Mouse (Mus musculus) kidney, adult 9 months (tissue): ENCODE measurements at regions not wholly inside any gene's neighbourhood (a gene's known extent, or its start where the extent isn't known, plus 50 kb on each side); places are given as distances from the start of the nearest gene placed in this dataset.
A peak's percentile ranks its signal among the peaks of the same experiment; 100 is the strongest.

ENCODE experiments used
- DNase-seq: peaks from one replicate; pipeline ENCODE4 v3.0.0; 2022

DNA sequence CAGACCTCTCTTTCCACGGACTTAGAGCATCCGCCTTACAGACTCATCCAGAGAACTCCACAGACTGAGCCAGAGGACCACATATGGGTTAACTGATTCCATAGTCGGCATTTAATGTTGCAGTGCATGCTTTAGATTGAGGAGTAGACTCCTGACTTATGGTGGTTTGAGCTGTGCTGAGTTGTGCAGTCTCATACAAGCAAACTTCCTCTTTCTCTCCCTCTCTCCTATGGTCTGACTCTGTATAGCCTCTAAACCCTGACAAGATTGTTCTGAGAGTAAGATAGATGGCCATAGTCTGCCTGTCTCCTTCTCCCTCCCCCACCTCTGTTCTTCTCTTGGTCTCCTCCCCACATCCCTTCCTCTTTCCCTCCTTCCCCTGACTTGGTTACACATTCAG is 616.0 kb downstream of the Ryr2 start:
- DNase-seq = no peak

DNA sequence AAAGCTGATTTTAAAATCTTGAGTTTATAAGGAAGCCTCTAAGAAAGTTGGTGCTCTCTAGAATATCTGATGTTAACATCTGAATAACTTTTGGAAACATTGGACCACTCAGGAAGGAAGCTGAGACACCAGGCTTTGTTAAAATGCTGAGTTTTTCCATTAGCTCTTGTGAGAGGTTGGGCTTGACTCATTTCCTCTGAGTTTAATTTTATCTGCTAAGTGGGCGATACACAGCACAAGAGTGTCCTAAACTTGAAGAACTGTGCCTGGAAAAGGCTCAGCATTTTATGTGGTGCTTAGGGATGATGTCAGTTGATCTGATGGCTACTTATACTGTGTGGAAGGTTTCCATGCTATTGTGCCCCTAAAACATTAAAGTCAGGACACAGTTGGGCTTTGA is 623.6 kb downstream of the Ryr2 start:
- peak; percentile 5 for DNase-seq

DNA sequence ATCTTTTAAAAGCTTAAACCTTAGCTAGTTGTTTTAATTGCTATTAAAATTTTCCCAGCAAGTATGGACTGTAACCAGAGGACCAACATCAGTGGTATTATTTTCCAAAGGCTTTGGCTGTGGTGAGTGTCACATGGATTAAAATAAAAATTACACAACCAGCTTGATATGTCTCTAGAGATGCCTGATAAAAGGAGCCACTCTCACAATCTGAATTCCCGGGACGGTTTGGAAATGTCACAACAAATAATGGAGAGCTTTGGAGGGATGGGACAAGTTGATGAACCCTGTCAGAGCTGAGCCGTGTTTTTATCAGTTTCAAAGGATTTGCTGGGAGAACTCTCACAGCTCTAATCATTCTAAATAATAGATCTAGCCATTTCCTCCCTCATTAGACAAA is 624.0 kb downstream of the Ryr2 start:
- DNase-seq = peak; percentile 2

DNA sequence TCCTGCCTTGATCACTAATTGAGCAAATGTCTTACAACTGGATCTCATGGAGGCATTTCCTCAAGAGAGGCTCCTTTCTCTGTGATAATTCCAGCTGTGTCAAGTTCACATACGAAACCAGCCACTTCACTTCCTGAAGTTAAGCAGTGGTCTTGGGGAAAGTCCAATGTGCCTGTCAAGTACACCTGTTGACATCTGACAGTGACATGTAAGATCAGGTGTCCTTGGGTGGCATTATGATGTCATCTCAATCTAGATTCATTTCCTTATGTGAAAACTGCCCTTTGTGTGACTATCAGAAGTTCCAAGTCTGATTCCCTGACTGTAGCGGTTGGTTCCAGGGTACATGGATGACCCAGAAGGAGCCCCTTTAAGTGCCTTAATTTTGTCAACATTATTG is 646.5 kb downstream of the Ryr2 start:
- no peak for DNase-seq

DNA sequence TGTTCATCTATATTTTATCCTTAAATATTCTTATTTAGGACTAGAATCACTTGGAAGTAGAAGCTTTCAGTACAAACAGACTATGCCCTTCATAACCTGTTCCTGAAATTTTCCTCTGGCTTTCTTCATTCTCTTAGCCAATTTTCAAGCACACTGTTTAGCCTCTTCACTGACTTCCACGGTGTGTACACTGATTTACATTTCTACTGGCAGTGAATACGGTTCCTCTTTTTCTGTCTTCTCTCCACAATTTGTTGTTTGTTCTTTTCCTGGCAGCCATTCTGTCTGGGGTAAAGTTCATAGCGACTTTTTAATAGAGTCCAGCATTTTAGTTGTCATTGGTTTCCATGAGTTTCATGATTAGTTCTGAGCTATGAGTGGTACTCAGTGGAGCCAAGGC is 651.6 kb downstream of the Ryr2 start:
- DNase-seq = no peak

DNA sequence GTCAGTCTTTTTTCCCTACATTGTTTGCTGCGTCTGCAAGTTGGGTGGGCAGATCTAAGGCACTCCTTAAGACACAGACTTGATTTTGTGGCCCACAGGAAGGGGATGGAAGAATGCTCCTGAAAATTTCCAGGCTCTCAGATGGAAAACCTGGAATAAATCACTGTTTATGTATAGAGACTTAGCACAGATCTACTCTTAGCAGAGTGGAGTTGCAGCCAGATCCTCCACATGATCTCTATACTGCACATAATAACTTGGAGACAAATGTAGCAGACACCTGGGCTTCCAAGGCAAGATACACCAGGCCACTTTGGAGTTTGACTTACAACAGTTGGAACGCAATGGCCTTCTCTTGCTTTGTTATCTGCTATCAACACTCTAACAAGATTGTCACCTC is 654.3 kb downstream of the Ryr2 start:
- no peak for DNase-seq

DNA sequence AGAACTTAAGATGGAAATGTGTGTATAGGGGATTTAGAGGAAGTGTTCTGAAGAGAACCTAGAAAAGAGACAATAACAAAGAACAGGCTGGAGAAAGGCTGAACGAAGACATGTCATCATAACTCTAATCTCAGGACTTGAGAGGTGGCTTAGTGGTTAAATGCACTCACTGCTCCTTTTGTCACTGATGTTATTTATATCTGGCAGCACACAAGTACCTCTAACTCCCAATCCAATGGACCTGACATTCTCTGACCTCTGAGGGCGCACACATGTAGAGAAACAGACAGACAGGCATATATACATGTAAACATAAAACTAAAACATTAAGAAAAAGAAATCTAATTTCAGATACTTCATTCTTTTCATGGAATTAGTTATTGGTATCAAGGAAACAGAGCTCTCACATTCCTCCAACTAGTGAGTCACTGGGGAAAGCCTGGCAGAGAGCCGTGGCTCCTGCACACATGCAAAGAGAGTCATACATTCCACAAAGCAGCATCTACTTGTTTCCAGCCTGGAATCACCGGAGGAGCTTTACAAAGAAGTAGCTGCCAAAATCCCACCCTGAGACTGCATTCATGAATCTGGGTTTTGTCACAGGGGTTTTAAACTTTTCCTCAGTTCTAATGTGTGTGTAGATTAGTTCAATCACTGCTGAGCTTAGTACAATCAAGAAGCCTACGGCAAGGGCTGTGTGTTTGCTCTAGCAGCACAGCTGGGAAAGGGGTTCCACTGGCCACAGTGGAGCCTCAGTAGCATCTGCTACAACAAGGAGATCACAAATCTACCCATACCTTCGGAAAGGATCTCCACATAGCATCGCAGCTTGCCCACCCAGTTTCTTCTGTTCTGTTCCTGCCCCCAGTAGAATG is 674.0 kb downstream of the Ryr2 start:
- no peak for DNase-seq

DNA sequence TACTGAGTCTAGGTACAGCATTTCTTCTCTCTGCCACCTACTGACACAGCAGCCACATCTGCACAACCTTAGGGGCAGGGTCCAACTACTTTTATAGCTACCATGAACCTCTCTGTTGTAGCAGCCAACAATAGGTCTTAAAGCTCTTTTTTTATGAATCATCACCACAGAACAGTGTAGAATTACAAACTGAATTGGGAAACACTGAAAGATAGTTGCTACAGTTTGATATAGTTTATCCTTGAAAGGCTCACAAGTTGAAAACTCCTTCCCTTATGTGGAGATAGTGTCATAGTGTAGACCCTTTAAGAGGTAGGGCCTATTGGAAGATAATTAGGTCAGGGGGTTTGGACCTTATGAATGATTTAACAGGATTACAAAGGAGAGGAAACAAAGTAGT is 679.9 kb downstream of the Ryr2 start:
- DNase-seq = no peak

DNA sequence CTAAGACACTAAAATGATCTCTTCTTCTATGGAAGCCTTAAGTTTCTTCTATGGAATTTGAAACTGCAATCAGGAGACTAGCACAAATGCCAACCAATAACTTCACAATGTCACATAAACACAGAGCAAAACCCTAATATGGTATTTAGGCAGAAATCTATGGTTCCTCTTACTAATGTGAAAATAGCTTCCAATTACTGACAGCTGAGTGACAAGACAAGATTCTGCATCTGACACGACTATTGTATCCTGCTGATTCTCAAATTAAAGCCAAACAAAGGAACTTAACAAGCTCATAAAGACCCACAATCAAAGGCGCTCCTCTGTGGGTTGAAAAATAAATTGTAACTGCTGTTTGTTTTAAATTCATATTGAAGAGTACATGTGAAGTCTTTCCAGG is 714.7 kb downstream of the Ryr2 start:
- no peak for DNase-seq

DNA sequence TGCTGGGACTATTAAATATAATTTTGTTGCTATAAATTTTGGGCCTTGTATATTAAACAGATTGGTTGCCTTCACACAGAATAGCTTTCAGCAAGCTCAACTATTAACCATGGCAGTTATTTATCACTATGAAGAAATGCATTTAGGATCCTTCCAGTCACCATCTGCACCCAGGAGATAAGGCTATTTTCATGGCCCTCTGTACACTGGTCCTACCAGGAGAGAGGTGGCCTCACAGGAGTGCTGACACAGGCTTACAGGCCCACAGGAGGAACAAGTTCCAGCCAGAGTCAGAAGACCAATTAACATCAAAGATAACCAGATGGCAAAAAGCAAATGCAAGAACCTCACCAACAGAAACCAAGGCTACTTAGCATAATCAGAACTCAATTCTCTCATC is 731.3 kb downstream of the Ryr2 start:
- no peak for DNase-seq

DNA sequence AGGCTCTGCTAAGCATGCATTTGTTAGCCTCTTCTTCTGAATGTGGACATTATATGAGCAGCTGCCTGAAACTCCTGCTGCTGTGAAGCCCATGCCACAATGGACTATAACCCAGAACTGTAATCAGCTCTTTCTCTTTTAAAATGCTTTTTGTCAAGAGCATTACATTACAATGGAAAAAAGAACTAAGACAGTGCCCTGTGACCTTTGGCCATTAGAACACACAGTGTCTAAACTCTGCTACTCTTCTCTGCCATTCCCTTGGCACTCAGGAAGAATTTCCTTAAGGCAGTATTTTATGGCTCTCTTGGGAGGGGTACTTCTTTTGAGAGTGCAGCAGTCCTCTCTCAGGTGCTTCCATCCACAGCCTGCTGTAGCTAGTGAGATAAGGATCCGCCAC is 737.3 kb downstream of the Ryr2 start:
- DNase-seq = no peak

DNA sequence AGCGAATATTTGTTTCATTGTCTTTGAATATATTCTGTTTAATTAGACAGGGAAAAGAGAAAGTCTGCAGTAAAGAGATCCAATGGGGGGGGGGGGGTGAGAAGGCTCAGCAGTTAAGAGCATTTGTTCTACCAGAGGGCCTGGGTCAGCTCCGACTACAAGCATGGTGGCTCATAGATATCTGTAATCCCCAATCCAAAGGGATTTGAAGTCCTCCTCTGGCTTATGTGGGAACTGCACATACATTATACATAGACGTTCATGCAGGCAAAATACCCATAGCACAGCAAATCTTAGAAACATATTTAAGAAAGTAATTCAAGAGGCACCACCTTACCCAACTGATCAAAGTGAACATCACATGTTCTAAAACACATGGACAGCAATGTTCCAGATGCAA is 743.9 kb downstream of the Ryr2 start:
- DNase-seq = no peak

DNA sequence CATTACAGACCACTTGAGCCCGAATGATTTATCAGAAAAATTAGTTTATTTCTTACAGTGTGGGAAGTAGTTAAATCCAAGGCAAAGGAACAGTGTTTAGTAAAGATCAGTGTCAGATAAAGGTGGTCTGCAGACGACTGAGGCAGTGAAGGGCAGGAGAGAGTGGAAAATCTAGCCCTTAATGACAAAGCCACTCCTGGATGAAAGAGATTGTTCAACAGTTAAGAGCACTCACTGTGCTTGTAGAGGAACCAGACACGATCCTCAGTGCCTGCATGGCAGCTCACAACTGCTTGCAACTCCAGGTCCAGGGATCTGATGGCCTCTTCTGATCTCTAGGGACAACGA is 758.3 kb downstream of the Ryr2 start:
- no peak for DNase-seq

DNA sequence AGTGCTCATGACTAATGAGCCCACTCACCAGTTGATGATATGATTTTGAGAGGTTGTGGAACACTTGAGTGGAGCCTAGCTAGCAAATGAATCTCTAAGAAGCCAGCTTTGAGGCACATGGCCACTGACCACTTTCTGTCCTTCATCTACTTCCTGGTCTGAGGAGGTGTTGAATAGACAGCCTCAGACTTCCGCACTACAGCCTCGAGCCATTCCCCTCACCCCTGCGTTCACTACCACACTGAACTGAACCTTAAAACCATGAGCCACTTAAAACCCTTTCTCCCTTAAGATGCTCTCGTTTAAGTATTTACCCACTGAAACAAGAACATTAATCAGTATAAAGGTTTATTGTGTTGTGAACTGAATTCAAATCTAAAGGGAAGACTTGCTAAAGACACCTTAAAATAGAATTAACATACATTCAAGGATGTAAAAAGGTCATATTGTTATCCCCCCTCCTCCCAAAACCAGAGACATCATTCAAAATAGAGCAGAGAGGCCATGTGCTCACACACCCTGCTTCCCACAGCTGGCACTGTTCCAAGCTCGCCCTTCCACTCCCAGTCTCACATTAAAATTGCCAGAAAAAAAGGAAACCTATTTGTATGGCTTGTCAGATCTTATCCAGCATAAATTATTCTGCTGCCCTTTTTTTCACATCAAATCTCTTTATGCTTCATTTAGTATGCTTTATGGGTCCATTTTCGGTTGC is 758.8 kb downstream of the Ryr2 start:
- DNase-seq = no peak

DNA sequence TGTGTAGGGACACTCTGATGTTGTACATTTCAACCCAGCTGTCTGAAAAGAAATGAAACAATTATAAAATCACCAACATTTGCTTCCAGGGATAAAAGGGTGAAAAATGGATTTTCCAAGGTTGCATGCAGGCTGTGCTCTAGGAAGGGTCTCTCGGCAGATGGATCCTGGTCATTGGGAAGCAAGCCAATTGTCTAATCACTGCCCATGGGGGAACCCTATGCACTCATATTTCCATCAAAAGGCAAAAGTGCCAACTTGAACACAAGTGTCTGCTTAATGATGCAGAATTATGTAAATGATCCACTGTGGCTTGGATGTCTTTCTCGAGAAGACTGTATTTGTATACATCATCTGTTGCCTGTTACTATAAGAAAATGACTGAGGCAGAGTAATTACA is 762.2 kb downstream of the Ryr2 start:
- DNase-seq = no peak

DNA sequence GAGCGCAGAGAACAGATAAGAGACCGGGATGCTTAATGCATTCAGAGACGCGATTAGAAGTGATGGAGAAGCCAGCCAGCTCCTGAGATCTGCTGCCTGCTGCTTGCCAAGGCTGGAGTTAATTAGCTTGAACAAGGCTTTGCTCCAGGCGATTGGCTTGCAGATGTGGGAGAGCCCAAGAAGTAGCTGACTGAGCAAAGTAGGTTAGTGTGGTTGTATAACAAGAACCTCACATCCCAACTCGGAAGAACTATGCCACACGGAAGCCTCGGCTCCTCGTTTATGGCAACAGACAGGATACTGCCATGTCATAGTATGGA is 768.5 kb downstream of the Ryr2 start:
- no peak for DNase-seq

DNA sequence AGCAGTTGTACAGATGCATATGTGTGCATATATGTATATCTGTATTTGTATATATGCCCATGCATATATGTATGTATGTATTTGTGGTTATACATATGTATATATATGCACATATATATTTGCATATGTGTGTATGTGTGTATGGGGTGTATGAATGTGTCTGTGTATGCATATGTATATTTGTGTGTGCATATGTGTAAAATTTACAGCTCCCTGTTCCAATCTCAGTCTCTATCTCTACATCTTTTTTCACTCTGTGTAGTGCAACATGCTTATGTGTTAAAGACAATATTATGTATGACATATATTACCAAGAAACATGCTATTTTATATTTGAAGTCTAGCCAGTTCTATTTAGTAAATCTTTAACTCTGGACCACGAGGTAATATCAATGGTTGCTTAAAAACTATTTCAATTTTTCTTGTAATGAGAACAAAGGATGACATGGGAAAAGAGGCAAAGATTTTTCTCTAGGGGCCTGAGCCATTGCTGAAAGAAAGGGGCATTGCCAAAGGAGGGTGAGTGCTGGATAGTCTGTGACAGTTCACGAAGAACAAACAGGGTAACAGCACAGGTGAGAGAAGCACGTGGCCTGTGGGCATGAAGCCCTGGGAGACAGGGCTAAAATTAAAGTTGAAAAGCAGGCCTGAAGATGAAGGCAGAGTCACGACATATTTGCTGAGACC is 769.0 kb downstream of the Ryr2 start:
- no peak for DNase-seq

DNA sequence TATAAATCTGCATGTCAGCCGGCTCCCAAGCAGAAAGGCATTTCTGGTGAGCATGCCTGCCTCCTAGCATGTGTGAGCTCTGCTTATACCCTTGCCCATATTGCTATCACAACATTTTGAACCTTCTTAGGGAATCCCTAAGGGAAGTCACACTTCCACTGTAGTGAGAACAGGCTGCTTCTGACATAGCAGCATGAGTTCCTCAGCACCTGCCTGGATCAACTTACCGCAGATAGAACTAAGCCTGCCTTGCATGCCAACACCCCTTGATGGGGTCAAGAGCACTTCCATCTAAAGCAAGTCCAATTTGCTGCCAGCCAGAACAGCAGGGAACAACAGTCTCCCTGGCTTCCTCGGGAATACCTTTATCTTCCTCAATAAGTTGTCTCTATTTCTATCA is 769.8 kb downstream of the Ryr2 start:
- DNase-seq = no peak

DNA sequence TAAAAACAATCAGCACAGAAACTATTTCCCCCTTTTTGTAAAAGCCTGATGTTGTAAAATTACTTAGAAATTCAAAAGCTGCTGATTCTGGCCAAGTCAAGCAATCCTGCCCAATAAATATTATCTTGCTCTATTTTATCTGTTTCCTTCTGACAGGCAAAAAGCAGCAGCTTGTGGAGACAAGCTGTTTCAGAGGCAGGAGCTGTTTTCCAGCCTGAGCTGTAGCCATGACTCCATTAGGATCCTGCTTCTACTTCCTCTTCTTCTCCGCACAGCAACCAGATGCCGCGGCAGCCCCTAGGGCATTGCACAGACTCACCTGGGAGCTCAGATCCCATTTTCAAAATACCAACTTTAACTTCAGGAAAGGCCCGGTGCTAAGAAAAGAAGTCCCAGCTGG is 774.8 kb downstream of the Ryr2 start:
- DNase-seq = peak; percentile 3

DNA sequence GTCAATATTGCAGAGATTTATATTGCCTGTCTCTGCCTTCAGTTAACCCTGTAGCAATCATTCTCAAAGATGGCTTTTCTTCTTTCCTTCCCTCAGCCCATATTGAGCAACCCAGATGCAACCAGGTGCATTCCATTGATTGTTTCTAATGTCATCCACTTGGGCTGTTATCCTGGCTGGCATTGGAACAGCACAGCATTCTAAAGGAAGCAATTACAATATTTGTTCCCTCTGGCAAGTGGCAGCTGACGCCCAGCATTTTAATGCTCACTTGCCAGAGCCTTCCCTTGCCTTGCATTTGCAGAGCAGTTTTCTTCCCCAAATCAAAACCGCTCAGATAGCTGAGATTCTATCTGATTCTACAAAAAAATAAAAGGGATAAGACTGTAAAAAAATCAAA is 798.0 kb downstream of the Ryr2 start:
- DNase-seq = no peak

DNA sequence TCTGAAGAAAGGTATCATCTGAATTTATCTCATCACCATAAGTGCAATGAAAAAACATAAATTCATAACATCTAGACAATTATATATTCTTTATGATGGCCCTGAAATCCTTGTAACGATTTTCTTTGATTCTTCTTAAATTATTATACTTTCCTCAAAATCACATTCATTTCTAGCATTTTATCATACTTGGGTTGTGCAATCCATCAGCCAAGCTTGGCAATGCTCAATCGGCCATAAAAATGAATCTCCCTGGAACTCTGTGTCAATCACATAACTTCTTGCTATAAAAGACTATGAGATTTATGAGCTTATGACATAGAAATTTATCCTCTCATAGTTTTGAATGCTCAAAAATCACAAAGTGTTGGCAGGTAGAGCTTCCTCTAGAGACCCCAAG is 811.3 kb downstream of the Ryr2 start:
- no peak for DNase-seq

DNA sequence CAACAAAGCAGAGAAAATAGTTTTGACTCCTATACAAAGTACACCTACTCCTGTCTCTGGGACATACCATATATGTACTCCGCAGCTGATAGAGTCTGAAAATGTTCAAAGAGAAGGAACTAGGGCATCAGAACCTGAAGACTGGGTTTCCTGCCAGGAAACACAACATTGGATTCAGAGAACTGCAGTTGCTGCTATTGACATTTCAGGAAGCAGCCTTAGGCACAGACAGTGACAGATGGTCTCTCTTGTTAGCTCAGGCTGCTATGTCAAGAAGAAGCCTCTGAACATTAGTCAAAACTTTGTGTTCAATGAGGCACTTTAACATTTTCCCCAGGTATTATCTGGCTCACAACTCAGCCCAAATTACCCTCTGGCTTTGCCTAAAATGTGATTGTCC is 812.1 kb downstream of the Ryr2 start:
- no peak for DNase-seq

DNA sequence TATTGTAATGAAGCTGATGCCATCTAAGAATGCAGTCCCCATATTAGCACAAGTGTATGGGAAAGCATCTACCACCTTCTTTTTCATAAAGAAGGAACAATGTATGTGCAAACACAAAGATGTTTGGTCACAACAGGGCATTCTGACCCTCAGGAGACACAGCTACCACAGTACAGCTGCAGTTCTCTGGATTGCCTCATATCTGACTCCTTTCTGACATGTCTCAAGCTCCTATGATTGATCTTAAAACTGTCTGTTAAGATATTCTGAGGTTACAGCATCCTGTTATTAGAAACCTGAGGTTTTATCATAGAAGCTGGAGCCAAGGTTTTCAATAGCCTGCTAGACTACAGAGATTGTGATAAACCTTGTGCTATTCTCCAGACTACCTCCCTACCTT is 813.0 kb downstream of the Ryr2 start:
- DNase-seq = no peak

DNA sequence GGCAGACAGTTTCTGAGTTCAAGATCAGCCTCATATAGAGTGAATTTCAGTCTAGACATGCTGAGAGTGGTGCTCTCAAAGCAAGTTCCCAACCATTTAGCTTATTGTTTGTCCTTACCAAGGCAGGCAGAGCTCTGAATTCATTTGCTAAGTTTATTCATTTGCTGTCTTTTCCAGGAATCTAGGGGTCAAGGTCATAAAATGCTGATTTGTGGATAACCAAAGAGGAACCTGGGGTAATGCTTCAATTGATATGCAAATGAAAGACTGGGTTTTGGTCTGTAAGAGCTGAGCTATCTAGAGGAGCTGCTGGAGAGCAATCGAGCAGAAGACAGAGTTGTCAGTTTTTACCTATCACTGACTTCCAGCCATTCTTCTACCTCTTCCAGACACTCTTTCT is 832.8 kb downstream of the Ryr2 start:
- no peak for DNase-seq
